Mouse (Mus musculus) layer of hippocampus, postnatal 10 days (tissue): Measurements from ENCODE around the gene Gm10944. TPM values are rescaled to one million over a fixed set of nuclear protein-coding genes. Genes with fewer than 3 reads are reported as not detected.
A peak's percentile ranks its signal among the peaks of the same experiment; 100 is the strongest.

Experiments used
- DNase-seq, 2 experiments: peaks; one replicate each; pipeline ENCODE4 v3.0.0; 2021; ENCODE audit warnings: low spot score in 2 of 2
- long read RNA-seq: library from polyadenylated mRNA; stranded (forward); transcript quantifications from one replicate; pipeline ENCODE4 v2.0.0, GENCODE M21; 2023
- total RNA-seq, 2 experiments: library from RNA; stranded (reverse); gene quantifications; 2 replicates each; pipeline ENCODE4 v1.2.3; 2021

Gene Gm10944
- not detected for total RNA-seq
- long read RNA-seq = 0 reads

GRCm38 (mm10) chr10:10681048-10681447, at the start of gene Gm10944:
Gene Gm10944, plus strand, starts transcription at chr10:10681348.
- DNase-seq = no peak

GRCm38 (mm10) chr10:10655991-10656390, 25.2 kb upstream of the Gm10944 start:
- no peak for DNase-seq

GRCm38 (mm10) chr10:10656621-10657020, 24.5 kb upstream of the Gm10944 start:
- DNase-seq = no peak

- no peak for DNase-seq
These were observed 22.0 kb upstream of the Gm10944 start for GRCm38 (mm10) chr10:10659161-10659560.

GRCm38 (mm10) chr10:10659976-10660375, 21.2 kb upstream of the Gm10944 start:
- no peak for DNase-seq

GRCm38 (mm10) chr10:10688907-10689667, 7.9 kb downstream of the Gm10944 start:
- DNase-seq = peak; percentile 26 to 43

- DNase-seq = no peak
These were observed 8.6 kb downstream of the Gm10944 start for GRCm38 (mm10) chr10:10689668-10690223.

- DNase-seq = no peak
These were observed 16.3 kb downstream of the Gm10944 start for GRCm38 (mm10) chr10:10697497-10697896.

GRCm38 (mm10) chr10:10700903-10701302, 19.8 kb downstream of the Gm10944 start:
- no peak for DNase-seq

- no peak for DNase-seq
These were observed 20.2 kb downstream of the Gm10944 start for GRCm38 (mm10) chr10:10701326-10701725.

GRCm38 (mm10) chr10:10708031-10708430, 26.9 kb downstream of the Gm10944 start:
- no peak for DNase-seq

GRCm38 (mm10) chr10:10710359-10710758, 29.2 kb downstream of the Gm10944 start:
- DNase-seq = no peak

GRCm38 (mm10) chr10:10710837-10711236, 29.7 kb downstream of the Gm10944 start:
- no peak for DNase-seq

GRCm38 (mm10) chr10:10726501-10726900, 45.4 kb downstream of the Gm10944 start:
- DNase-seq = no peak

Other genes starting within 250 kb of the Gm10944 start
- under 1 TPM; 0.42 to 0.78 TPM for gene Adgb, start 209.0 kb upstream of the Gm10944 start, total RNA-seq
- gene Rab32, start 123.1 kb upstream of the Gm10944 start, total RNA-seq = 1 to 10 TPM; 1.9 to 3.8 TPM